Mouse (Mus musculus): ENCODE data around the gene Dtwd1.
"Not testable (repeated sequence)": the region's sequence is repeated elsewhere in the genome, so short reads cannot be mapped to it uniquely, and the experiment has no call there.

Dtwd1 gene

GRCm38 (mm10) chr2:126151855-126152571 is at the start of gene Dtwd1, which contains the start of gene Fam227b:
Dtwd1 (plus strand) TSS chr2:126152141.
Fam227b (minus strand) TSS chr2:126152004.
- peak; percentile 99 for DNase-seq

DNA sequence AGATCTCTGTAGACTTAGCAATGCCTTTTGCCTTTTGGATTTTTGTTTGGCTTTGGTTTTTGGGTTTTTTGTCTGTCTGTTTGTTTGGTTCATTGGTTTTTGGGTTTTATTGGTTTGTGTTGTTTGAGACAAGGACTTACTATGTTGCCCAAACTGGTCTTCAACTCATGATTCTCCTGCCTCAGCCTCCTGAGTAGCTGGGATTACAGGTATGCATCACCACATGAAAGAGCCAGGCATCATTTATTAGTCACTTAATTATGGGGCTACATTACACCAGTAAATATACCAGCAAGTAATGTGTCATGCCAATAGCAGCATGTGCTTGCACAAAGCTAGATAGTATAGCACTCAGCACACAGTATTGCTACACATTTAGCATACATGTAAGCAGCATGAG is 4.2 kb upstream of the Dtwd1 start:
- DNase-seq = no peak

- DNase-seq = no peak
These were observed 13.5 kb downstream of the Dtwd1 start for GRCm38 (mm10) chr2:126165277-126166018.

- DNase-seq = no peak
These were observed 14.4 kb downstream of the Dtwd1 start for GRCm38 (mm10) chr2:126166335-126166734.

DNA sequence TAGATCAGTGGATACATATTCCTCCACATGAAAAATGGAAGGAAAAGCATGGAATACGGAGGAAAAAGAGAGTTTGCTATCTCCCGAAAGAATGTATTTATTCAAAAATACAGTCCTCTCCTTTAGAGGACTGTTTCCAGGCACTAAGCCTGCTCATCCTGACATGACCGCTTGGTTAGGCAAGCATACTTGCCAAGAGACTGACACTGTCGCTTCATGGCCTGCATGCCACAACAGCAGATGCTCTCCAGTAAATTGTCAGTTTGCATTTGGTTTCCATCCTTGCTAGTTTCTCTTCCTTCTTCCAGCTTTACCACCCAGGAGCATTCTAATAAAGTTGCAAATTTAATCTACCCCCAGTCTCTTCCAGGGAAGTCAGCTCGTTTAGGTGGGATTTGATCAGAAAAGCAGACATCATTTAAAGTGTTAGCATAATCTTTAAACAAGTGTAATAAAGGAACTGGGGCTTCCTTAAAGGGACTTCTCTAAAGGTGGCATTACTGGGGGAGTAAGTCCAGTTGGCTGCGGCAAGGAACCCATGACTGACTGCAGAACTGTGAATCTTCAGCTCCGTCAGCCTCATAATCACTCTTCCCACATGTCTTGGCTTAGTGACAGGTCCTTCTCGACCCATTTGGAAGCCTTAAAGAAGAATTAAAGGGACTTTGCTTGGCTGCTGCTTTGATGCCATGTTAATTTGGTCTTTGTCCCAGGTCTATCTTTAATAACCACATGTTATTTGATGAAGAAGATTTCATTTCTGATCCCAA is 15.1 kb downstream of the Dtwd1 start:
- no peak for DNase-seq

GRCm38 (mm10) chr2:126171427-126171826 is 19.5 kb downstream of the Dtwd1 start:
- no peak for DNase-seq

DNA sequence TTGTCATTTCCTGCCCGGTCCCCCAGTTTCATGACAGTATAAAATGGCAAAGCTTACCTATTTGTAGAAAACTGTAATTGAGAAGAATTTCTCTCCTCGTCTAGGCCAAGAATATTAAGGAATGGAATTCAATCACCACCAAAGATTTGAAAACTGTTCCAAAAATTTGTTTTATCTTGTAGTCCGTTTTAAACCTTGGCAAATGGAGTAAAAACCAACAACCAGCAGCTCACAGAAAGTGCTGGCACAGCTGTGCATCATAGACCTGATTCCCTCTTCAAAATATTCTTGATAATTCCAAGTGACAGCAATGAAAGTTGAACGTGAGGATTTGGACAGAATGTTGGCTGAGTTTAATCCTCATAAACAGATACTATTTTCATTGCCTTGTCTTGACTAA is 39.4 kb downstream of the Dtwd1 start:
- DNase-seq = no peak

- no peak for DNase-seq
These were observed 40.2 kb downstream of the Dtwd1 start for GRCm38 (mm10) chr2:126192129-126192528.

- DNase-seq = no peak
These were observed 43.9 kb downstream of the Dtwd1 start for GRCm38 (mm10) chr2:126195631-126196356.

DNA sequence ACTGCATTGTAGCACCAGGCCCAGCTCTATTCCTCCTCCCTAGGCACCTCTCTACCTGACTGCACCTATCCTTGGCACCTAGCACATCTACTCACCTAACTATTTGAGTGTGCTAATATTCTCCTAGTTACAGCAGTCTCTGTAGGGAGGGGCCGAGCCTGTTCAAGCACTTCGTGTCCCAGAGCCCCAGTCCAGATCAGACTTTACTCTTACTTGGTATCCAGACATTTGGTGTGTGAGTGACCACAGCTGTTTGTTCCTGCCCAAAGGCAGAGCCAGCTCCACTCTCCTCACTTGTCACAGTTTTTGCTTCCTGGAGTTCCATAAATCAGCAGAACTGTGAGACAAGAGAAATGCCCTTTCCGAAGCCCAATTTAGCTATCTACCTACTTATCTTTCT is 47.0 kb downstream of the Dtwd1 start:
- DNase-seq = peak; percentile 33

GRCm38 (mm10) chr2:126211011-126211680 is 59.2 kb downstream of the Dtwd1 start:
- no peak for DNase-seq

DNA sequence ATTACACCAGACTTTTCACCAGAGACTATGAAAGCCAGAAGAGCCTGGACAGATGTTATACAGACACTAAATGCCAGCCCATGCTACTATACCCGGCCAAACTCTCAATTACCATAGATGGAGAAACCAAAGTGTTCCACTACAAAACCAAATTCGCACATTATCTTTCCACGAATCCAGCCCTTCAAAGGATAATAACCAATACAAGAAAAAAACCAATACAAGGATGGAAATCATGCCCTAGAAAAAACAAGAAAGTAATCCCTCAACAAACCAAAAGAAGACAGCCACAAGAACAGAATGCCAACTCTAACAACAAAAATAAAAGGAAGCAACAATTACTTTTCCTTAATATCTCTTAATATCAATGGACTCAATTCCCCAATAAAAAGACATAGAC is 62.9 kb downstream of the Dtwd1 start, which contains the start of gene Gm17555:
Gm17555 (plus strand) TSS at position 301 of the 400 bp plus-strand sequence.
- DNase-seq = not testable (repeated sequence)

Measured in lung, postnatal 10 days (tissue).